Mouse (Mus musculus): Measurements from ENCODE around the gene Galntl6.

Gene Galntl6

GRCm38 (mm10) chr8:57958121-57958901 lies 954.1 kb downstream of the Galntl6 start:
- no peak for DNase-seq

GRCm38 (mm10) chr8:57955501-57955900 lies 956.9 kb downstream of the Galntl6 start:
- DNase-seq: no peak

GRCm38 (mm10) chr8:57941113-57941512 lies 971.3 kb downstream of the Galntl6 start:
- DNase-seq: no peak

GRCm38 (mm10) chr8:57939856-57940420 lies 972.5 kb downstream of the Galntl6 start:
- DNase-seq: no peak

- DNase-seq: peak; percentile 69
Observed at GRCm38 (mm10) chr8:57939177-57939855, 973.1 kb downstream of the Galntl6 start.

- DNase-seq: no peak
Observed at GRCm38 (mm10) chr8:57927074-57927473, 985.4 kb downstream of the Galntl6 start.

GRCm38 (mm10) chr8:57923556-57923955 lies 988.9 kb downstream of the Galntl6 start:
- DNase-seq: no peak

GRCm38 (mm10) chr8:57923130-57923529 lies 989.3 kb downstream of the Galntl6 start:
- no peak for DNase-seq

- no peak for DNase-seq
Observed at GRCm38 (mm10) chr8:57922214-57923070, 990.0 kb downstream of the Galntl6 start.

GRCm38 (mm10) chr8:57920326-57920903 lies 992.0 kb downstream of the Galntl6 start:
- no peak for DNase-seq

GRCm38 (mm10) chr8:57918720-57919640 lies 993.5 kb downstream of the Galntl6 start:
- DNase-seq: no peak

GRCm38 (mm10) chr8:57893360-57893759 lies 1019.1 kb downstream of the Galntl6 start:
- no peak for DNase-seq

- no peak for DNase-seq
Observed at GRCm38 (mm10) chr8:57892115-57892514, 1020.3 kb downstream of the Galntl6 start.

GRCm38 (mm10) chr8:57890159-57890558 lies 1022.3 kb downstream of the Galntl6 start:
- DNase-seq: no peak

GRCm38 (mm10) chr8:57888831-57889230 lies 1023.6 kb downstream of the Galntl6 start:
- no peak for DNase-seq

- DNase-seq: no peak
Observed at GRCm38 (mm10) chr8:57879452-57879851, 1033.0 kb downstream of the Galntl6 start.

- no peak for DNase-seq
Observed at GRCm38 (mm10) chr8:57849074-57849473, 1063.4 kb downstream of the Galntl6 start.

- DNase-seq: no peak
Observed at GRCm38 (mm10) chr8:57843461-57843860, 1069.0 kb downstream of the Galntl6 start.

GRCm38 (mm10) chr8:57842462-57843391 lies 1069.7 kb downstream of the Galntl6 start:
- no peak for DNase-seq

- no peak for DNase-seq
Observed at GRCm38 (mm10) chr8:57841446-57841845, 1071.0 kb downstream of the Galntl6 start.
